In the genomic region with DNA sequence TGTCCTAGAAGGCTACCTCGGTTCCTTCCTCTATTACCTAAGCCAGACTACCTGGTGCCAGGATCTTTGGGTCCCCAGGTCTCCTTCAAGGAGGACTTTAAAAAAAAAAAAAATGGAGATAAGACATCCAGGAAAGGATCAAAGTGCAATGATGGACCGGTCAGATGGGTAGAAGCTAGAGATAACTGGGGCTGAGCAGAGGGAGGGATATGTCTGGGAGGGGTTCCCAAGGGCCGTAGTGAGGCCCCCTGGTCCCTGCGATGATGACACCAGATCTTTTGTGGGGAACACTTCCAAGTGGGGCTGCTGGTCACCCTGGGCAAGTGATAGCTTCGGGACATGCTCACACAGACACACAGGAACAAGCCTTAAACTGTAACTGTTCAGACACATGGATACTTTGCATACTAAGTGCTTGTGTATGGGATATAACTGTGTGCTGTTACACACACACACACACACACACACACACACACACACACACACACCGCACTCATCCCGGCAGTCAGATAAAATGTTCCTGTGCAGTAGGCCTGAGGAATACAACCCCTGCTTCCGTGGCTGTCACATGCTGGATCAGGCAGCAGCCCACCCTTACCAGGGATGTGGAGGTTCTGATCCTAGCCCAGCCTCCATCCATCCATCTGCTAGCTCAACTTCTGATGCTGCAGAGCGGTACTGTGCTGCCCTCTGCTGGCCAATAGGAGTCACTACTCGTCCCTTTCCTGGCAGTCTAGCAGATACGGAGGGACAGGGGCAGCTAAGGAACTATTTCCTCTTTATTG, we compare ENCODE assay signal across 8 mouse cellular contexts.
DNase-seq lines count a peak whose midpoint lies in the region; ATAC-seq lines count a peak whose summit lies in the region.
"Had no signal": no experiment of that assay in that cellular context is flagged by ENCODE, and none has a peak within 500 bp of the region (broad histone marks: within the 10 kb centered on the region; RNA-seq: fewer than 3 reads in every experiment).

No protein-coding gene starts in this region.

- no peaks in the 10 kb centered on the region for H3K27me3 ChIP-seq in forebrain, embryonic 16.5 days (replicated peaks; ENCODE audit: control insufficient read depth, insufficient read depth, low read length)
- H3K27me3 ChIP-seq in hindbrain, embryonic 14.5 days (ENCODE audit: control insufficient read depth, insufficient read depth, low read length) = no peaks in the 10 kb centered on the region; the same call in 1 of the 2 replicates

- ATAC-seq in forebrain, embryonic 16.5 days = peak; percentile 72
- peak; percentile 47; the same call in 1 of the 2 replicates for ATAC-seq in hindbrain, embryonic 14.5 days (ENCODE audit: low FRiP score)
- peak; percentile 91 for ATAC-seq in megakaryocyte progenitor cell, adult 5-6 weeks (replicated peaks; ENCODE audit: poor library complexity)

- H3K27ac ChIP-seq in forebrain, embryonic 16.5 days (ENCODE audit: low read length) = no peak overlapping the region
- H3K27ac ChIP-seq in hindbrain, embryonic 14.5 days = no peak overlapping the region
- H3K27ac ChIP-seq: macrophage had no signal

- no peak overlapping the region for H3K9ac ChIP-seq in forebrain, embryonic 16.5 days (replicated peaks; ENCODE audit: low read depth, low read length)
- no peak overlapping the region for H3K9ac ChIP-seq in hindbrain, embryonic 14.5 days

- no peak overlapping the region for H3K4me3 ChIP-seq in forebrain, embryonic 16.5 days (replicated peaks; ENCODE audit: low read length)
- no peak overlapping the region for H3K4me3 ChIP-seq in hindbrain, embryonic 14.5 days (replicated peaks; ENCODE audit: low read length)

- no peaks in the 10 kb centered on the region for H3K4me1 ChIP-seq in forebrain, embryonic 16.5 days (replicated peaks; ENCODE audit: control insufficient read depth, insufficient read depth, low read length)
- no peaks in the 10 kb centered on the region for H3K4me1 ChIP-seq in hindbrain, embryonic 14.5 days (replicated peaks; ENCODE audit: control insufficient read depth, insufficient read depth, low read length)

- peak; percentile 87 for DNase-seq in NIH3T3 (ENCODE audit: low read depth)
- peak; percentile 20 for DNase-seq in cerebellum, adult 11-12 months
- peak; percentile 90 for DNase-seq in hindbrain, embryonic 14.5 days (ENCODE audit: low spot score)
- DNase-seq in left cerebral cortex, adult 11 months (ENCODE audit: low spot score) = peak; percentile 47
- DNase-seq in right cerebral cortex, adult 18-20 months = peak; percentile 70

- no peaks in the 10 kb centered on the region for H3K36me3 ChIP-seq in forebrain, embryonic 16.5 days (ENCODE audit: control insufficient read depth, insufficient read depth)
- no peaks in the 10 kb centered on the region for H3K36me3 ChIP-seq in hindbrain, embryonic 14.5 days (replicated peaks; ENCODE audit: control insufficient read depth, insufficient read depth)

- 56% methylated on average over 11 of the region's 11 CpGs for WGBS in forebrain, embryonic 16.5 days
- WGBS in hindbrain, embryonic 14.5 days = 56% methylated on average over 11 of the region's 11 CpGs

- H3K4me2 ChIP-seq in forebrain, embryonic 16.5 days (ENCODE audit: low read length) = no peak overlapping the region
- H3K4me2 ChIP-seq in hindbrain, embryonic 14.5 days (replicated peaks) = no peak overlapping the region

- H3K9me3 ChIP-seq in forebrain, embryonic 16.5 days (ENCODE audit: control insufficient read depth, low read length) = no peaks in the 10 kb centered on the region
- no peaks in the 10 kb centered on the region for H3K9me3 ChIP-seq in hindbrain, embryonic 14.5 days (ENCODE audit: control insufficient read depth, low read length)

Comparison
In these comparisons a context has a peak if more than half of its experiments do, and no peak if none do; other contexts are left out.
1. DNase-seq: peak in every context shown above with its lines; median percentile 90 in hindbrain, embryonic 14.5 days; 87 in NIH3T3; 70 in right cerebral cortex, adult 18-20 months; 47 in left cerebral cortex, adult 11 months; 20 in cerebellum, adult 11-12 months.